Mouse (Mus musculus) lung, embryonic 14.5 days (tissue): ENCODE measurements around the gene Tia1. TPM values are rescaled to one million over a fixed set of nuclear protein-coding genes. Genes with fewer than 3 reads are reported as not detected.
A peak's percentile ranks its signal among the peaks of the same experiment; 100 is the strongest.
"Not testable (repeated sequence)": the region's sequence is repeated elsewhere in the genome, so short reads cannot be mapped to it uniquely, and the experiment has no call there.

Experiments used
- ATAC-seq: fragments of 200-750 bp; cut with Nextera tagmentation; 2 replicates; pipeline ENCODE4 v1.8.0; 2017; ENCODE audit warnings: mild to moderate bottlenecking, moderate TSS enrichment, moderate library complexity; ENCODE audit not compliant: insufficient read depth
- DNase-seq: peaks from one replicate; pipeline ENCODE4 v3.0.0-alpha.2; 2015
- H3K27ac ChIP-seq: fragments of 300-500 bp; sonication (generic); 2 replicates; pipeline ENCODE4 v1.5.1; 2014; ENCODE audit warnings: low read depth, mild to moderate bottlenecking, moderate library complexity
- H3K27me3 ChIP-seq: fragments of 300-500 bp; sonication (generic); 2 replicates; pipeline ENCODE4 v1.6.1; 2014; ENCODE audit warnings: low read length, control low read depth; ENCODE audit not compliant: insufficient read depth
- H3K36me3 ChIP-seq: fragments of 300-500 bp; sonication (generic); 2 replicates; pipeline ENCODE4 v1.6.1; 2014; ENCODE audit warnings: control low read depth; ENCODE audit not compliant: insufficient read depth
- H3K4me1 ChIP-seq: fragments of 300-500 bp; sonication (generic); 2 replicates; pipeline ENCODE4 v1.6.1; 2014; ENCODE audit warnings: antibody characterized with exemption, control low read depth; ENCODE audit not compliant: insufficient read depth
- H3K4me2 ChIP-seq: fragments of 300-500 bp; sonication (generic); 2 replicates; pipeline ENCODE4 v1.6.1; 2014; ENCODE audit warnings: mild to moderate bottlenecking
- H3K4me3 ChIP-seq: fragments of 300-500 bp; sonication (generic); 2 replicates; pipeline ENCODE4 v1.5.1; 2014; ENCODE audit warnings: low read depth, low read length
- H3K9ac ChIP-seq: fragments of 300-500 bp; sonication (generic); 2 replicates; pipeline ENCODE4 v1.6.1; 2014
- H3K9me3 ChIP-seq: fragments of 300-500 bp; sonication (generic); 2 replicates; pipeline ENCODE4 v1.6.1; 2016; ENCODE audit warnings: low read depth, low read length, control low read depth
- CTCF ChIP-seq: IDR thresholded peaks from 2 replicates; pipeline ENCODE4 v1.5.1; 2016; ENCODE audit warnings: antibody characterized with exemption, low read depth
- WGBS: fragments of 180-500 bp; shearing (Covaris S2); extraction: QIAGEN DNeasy Blood & Tissue Kit; methylation state at CpG from one replicate; pipeline ENCODE4 v1.1.7; 2014; 5-methylcytosine and 5-hydroxymethylcytosine counted together
- polyA plus RNA-seq: library from polyadenylated mRNA; unstranded; fragments of >200 nt; fragmentation: Nextera tagmentation; extraction: Ambion mirVana; gene quantifications from 2 replicates; pipeline ENCODE4 v1.2.1, GENCODE M21; 2014

The Tia1 gene
- polyA plus RNA-seq, 1 experiment from 2014 or later: 219 TPM

- H3K36me3 ChIP-seq: peaks cover 35% of the 10 kb centered on the region
- under 1% methylated on average over 50 of the region's 50 CpGs for WGBS
These were observed 32.6 kb upstream of the Tia1 start for GRCm38 (mm10) chr6:86371340-86371911.

DNA sequence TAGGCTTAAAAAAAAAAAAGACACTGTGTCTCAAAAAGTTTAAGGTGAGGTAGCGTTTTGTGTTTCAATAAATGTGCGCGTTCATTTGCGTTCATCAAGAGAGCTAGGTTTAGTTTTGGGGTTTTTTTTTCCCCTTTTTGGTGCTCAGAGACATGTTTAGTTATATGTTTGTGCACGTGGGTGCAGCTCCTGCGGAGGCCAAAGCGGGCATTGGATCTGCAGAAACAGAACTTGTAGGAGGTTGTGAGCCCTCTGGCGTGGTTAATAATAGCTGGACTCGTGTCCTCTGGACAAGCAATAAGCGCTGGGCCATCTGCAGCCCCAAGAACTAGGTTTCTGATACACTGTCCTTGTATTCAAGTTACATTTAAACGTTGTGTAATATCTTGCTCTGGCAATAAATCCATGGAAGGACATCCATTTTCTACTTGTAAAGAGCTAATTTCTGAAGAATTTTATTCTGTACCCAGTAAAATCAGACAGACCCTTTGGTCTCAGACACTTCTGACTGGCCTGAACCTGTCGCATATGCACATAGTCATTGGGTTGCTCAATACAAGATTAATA lies 32.0 kb upstream of the Tia1 start:
- H3K4me3 ChIP-seq: peak overlapping the region; percentile 85
- WGBS: 4% methylated on average over 12 of the region's 12 CpGs
- DNase-seq: no peak

More at GRCm38 (mm10) chr6:86371340-86371911, 32.6 kb upstream of the Tia1 start:
- TF ChIP-seq CTCF: no peak
- Histone ChIP-seq H3K4me1 (peaks cover 4% of the 10 kb centered on the region; the same call in 1 of the 2 replicates), H3K9ac (peak overlapping the region; percentile 88), H3K27me3 (no peaks in the 10 kb centered on the region), H3K4me2 (peak overlapping the region; percentile 94), H3K27ac (peak overlapping the region; percentile 92), H3K9me3 (no peaks in the 10 kb centered on the region), H3K4me3 (peak overlapping the region; percentile 85)
- peak; percentile 99 for DNase-seq
- ATAC-seq: peak; percentile 96

DNA sequence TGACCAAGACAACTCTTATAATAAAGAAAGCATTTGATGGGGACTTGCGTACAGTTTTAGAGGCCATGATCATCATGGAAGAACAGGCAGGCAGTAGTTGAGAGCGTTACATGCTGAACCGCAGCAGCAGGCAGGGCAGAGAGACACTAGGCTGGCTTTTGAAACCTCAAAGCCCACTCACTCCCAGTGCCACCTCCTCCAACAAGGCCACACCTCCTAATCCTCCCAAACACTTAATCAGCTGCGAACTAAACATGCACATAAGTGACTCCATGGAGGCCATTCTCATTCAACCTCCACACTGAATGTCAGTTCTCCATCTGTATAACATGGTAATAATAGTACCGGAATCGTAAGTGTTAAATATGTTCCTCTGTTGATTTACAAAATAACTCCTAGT lies 30.5 kb upstream of the Tia1 start:
- H3K36me3 ChIP-seq: peaks cover 45% of the 10 kb centered on the region
- H3K4me2 ChIP-seq: no peak overlapping the region
- H3K9ac ChIP-seq: no peak overlapping the region
- TF ChIP-seq CTCF: no peak
- no peaks in the 10 kb centered on the region for H3K9me3 ChIP-seq
- no peak overlapping the region for H3K4me3 ChIP-seq
- DNase-seq: no peak
- no peaks in the 10 kb centered on the region; the same call in 1 of the 2 replicates for H3K4me1 ChIP-seq
- WGBS: 95% methylated on average over 6 of the region's 6 CpGs
- ATAC-seq: no peak
- H3K27me3 ChIP-seq: no peaks in the 10 kb centered on the region
- H3K27ac ChIP-seq: no peak overlapping the region

More for the DNA sequence above, 32.0 kb upstream of the Tia1 start:
- Histone ChIP-seq H3K4me1 (no peaks in the 10 kb centered on the region; the same call in 1 of the 2 replicates), H3K27me3 (no peaks in the 10 kb centered on the region), H3K9ac (peak overlapping the region; percentile 88), H3K9me3 (no peaks in the 10 kb centered on the region), H3K27ac (peak overlapping the region; percentile 92; the same call in 1 of the 2 replicates), H3K4me2 (peak overlapping the region; percentile 94), H3K36me3 (peaks cover 41% of the 10 kb centered on the region)
- no peak for ATAC-seq
- TF ChIP-seq CTCF: no peak

DNA sequence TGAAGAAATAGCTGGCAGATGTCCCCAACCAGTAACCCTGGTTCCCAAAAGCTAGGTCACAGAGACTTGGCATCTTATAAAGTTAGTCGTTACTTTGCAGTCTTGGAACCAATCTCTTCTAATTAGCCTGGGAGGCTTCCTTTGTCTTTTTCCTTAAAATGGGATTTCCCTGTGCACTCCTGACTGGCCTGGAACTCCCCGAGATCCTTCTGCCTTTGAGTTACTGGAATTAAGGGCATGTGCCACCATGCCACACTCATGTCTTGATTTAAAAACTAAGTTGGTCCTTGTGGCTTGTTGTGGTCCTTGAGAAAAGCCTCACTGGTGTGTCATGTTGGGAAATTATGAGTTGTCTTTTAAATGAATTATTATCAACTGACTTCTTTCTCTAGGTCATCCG lies 25.7 kb upstream of the Tia1 start:
- H3K4me3 ChIP-seq: no peak overlapping the region
- no peak for TF ChIP-seq CTCF
- no peak overlapping the region for H3K4me2 ChIP-seq
- no peak overlapping the region for H3K27ac ChIP-seq
- 89% methylated on average over 3 of the region's 3 CpGs for WGBS
- H3K36me3 ChIP-seq: peaks cover 53% of the 10 kb centered on the region
- H3K9ac ChIP-seq: no peak overlapping the region
- no peaks in the 10 kb centered on the region for H3K27me3 ChIP-seq
- no peaks in the 10 kb centered on the region for H3K4me1 ChIP-seq
- H3K9me3 ChIP-seq: no peaks in the 10 kb centered on the region
- DNase-seq (no peak), ATAC-seq (no peak)

- WGBS: 71% methylated on average over 7 of the region's 8 CpGs
- not testable (repeated sequence) for H3K9ac ChIP-seq, H3K4me1 ChIP-seq, H3K27ac ChIP-seq, H3K4me3 ChIP-seq, DNase-seq, H3K27me3 ChIP-seq, ATAC-seq, H3K9me3 ChIP-seq, H3K4me2 ChIP-seq
- H3K36me3 ChIP-seq: peaks cover 44% of the 10 kb centered on the region
These were observed 23.9 kb upstream of the Tia1 start for GRCm38 (mm10) chr6:86380112-86380511.

DNA sequence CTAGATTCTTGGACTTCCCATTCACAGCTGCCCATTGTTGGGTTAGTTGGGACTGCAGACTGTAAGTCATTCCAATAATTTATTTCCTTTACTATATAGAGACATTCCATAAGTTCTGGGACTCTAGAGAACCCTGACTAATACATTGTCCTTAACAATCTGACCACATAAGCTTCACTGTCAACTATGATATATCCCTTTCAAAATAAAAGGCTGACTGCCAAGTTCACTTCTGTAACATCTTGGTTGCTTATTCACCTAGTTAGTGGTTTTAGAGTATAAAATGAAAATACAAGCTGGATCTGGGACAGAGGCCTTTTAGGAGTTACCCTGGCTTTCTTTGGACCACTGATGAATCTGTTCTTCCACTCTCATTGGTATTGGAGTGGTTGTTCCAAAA lies 21.5 kb upstream of the Tia1 start:
- no peak overlapping the region for H3K4me3 ChIP-seq
- no peak for DNase-seq
- no peak for ATAC-seq

DNA sequence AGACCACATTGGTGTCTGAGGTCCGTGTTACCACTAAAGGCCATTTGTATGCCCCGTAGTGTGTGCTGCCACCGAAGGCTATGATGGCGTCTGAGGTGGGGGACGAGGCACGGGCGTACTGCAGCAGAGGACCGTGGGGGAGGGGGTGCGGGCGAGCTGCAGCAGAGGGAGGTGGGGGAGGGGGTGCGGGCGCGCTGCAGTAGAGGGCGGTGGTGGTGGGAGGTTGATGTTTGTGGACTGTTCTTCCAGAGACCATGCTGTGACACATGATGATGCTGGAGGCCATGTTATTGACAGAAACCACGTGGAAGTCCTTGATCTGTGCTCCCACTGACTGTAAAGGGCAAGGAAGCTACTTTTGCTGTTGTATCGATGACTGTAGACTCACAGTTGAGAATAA lies 20.6 kb upstream of the Tia1 start:
- Histone ChIP-seq H3K4me2 (no peak overlapping the region), H3K9ac (no peak overlapping the region), H3K36me3 (peaks cover 36% of the 10 kb centered on the region), H3K4me3 (no peak overlapping the region), H3K27me3 (no peaks in the 10 kb centered on the region), H3K4me1 (no peaks in the 10 kb centered on the region), H3K9me3 (no peaks in the 10 kb centered on the region), H3K27ac (no peak overlapping the region)
- WGBS: 45% methylated on average over 16 of the region's 16 CpGs
- TF ChIP-seq CTCF: no peak
- ATAC-seq (no peak), DNase-seq (no peak)

More for the DNA sequence above, 21.5 kb upstream of the Tia1 start:
- Histone ChIP-seq H3K4me2 (no peak overlapping the region), H3K36me3 (peaks cover 36% of the 10 kb centered on the region), H3K27ac (no peak overlapping the region), H3K27me3 (no peaks in the 10 kb centered on the region), H3K9ac (no peak overlapping the region), H3K4me1 (no peaks in the 10 kb centered on the region), H3K9me3 (no peaks in the 10 kb centered on the region)
- no peak for TF ChIP-seq CTCF
